Mouse (Mus musculus): ENCODE data around the gene Tbc1d14.

DNA sequence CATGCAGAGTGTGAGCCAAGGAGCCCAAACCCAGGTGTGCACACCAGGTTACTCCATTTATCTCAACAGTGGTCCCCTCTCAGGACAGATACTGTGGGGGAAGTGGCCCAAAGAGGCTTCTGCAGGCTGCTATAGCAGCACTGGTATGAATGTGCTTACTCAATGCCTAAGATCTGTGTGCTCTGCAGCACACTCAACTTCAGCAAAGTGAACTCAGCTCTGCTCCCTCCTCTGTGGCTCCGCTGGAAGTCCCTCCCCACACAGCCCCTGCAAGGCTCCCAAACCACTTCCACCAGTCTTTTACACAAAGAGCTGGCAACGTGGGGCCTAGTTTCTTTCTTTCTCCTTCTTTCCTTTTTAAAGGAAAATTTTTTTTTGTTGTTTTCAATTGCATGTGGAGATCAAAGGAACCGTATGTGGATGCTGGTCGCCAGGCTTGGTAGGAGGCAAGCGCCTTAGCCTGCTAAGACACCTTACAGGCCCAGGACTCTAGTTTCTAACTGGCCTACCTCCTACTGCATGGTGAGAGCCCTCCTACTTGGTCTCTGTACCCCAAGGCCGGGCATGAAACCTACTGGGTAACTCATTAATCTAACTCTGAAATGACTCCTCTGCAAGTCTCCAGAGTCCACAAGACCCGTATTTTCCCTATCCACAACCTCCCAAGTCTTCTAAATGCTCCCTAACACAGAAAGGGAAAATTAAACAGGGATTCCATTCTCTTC lies 35.3 kb downstream of the Tbc1d14 start:
- TF ChIP-seq CTCF (IDR thresholded peaks at IDR 0.05; ENCODE audit: insufficient read depth, low read length) (no peak), POLR2A (IDR thresholded peaks at IDR 0.05; ENCODE audit: borderline replicate concordance, extremely low read depth, low read depth, low read length) (no peak)

Measured in lung, adult 2 months (tissue).